Mouse (Mus musculus) stomach, postnatal 0 days (tissue): ENCODE results near the gene Kif28. TPM values are rescaled to one million over a fixed set of nuclear protein-coding genes. Genes with fewer than 3 reads are reported as not detected.
"Not testable (repeated sequence)": the region's sequence is repeated elsewhere in the genome, so short reads cannot be mapped to it uniquely, and the experiment has no call there.

Experiments used
- ATAC-seq: fragments of 200-750 bp; cut with Nextera tagmentation; 2 replicates; pipeline ENCODE4 v1.8.0; 2017; ENCODE audit not compliant: low FRiP score, low TSS enrichment
- DNase-seq: peaks from one replicate; pipeline ENCODE4 v3.0.0-alpha.2; 2016; ENCODE audit warnings: low spot score
- H3K27ac ChIP-seq: fragments of 300-500 bp; sonication (generic); replicated peaks from 2 replicates; pipeline ENCODE4 v1.5.1; 2014; ENCODE audit warnings: mild to moderate bottlenecking, control low read depth
- H3K27me3 ChIP-seq: fragments of 300-500 bp; sonication (generic); 2 replicates; pipeline ENCODE4 v1.6.1; 2014; ENCODE audit warnings: low read length; ENCODE audit not compliant: control insufficient read depth, insufficient read depth
- H3K36me3 ChIP-seq: fragments of 300-500 bp; sonication (generic); 2 replicates; pipeline ENCODE4 v1.6.1; 2014; ENCODE audit warnings: low read length, mixed read lengths; ENCODE audit not compliant: control insufficient read depth, insufficient read depth
- H3K4me1 ChIP-seq: fragments of 300-500 bp; sonication (generic); replicated peaks from 2 replicates; pipeline ENCODE4 v1.6.1; 2014; ENCODE audit warnings: antibody characterized with exemption; ENCODE audit not compliant: control insufficient read depth, insufficient read depth
- H3K4me2 ChIP-seq: fragments of 300-500 bp; sonication (generic); replicated peaks from 2 replicates; pipeline ENCODE4 v1.6.1; 2014; ENCODE audit warnings: low read depth, mild to moderate bottlenecking, control low read depth, moderate library complexity
- H3K4me3 ChIP-seq: fragments of 300-500 bp; sonication (generic); 2 replicates; pipeline ENCODE4 v1.5.1; 2014; ENCODE audit warnings: low read depth, low read length, control low read depth
- H3K9ac ChIP-seq: fragments of 300-500 bp; sonication (generic); 2 replicates; pipeline ENCODE4 v1.6.1; 2014; ENCODE audit warnings: mild to moderate bottlenecking, low read length, control low read depth, mixed read lengths
- H3K9me3 ChIP-seq: fragments of 300-500 bp; sonication (generic); 2 replicates; pipeline ENCODE4 v1.6.1; 2016; ENCODE audit warnings: low read length; ENCODE audit not compliant: control insufficient read depth
- CTCF ChIP-seq: IDR thresholded peaks from 2 replicates; pipeline ENCODE4 v1.5.1; 2016; ENCODE audit warnings: antibody characterized with exemption, low read depth, mild to moderate bottlenecking, moderate library complexity
- EP300 ChIP-seq: optimal IDR thresholded peaks from 2 replicates; pipeline ENCODE3; 2016; ENCODE audit warnings: antibody characterized with exemption
- WGBS: fragments of 180-500 bp; shearing (Covaris S2); extraction: QIAGEN DNeasy Blood & Tissue Kit; methylation state at CpG from one replicate; pipeline ENCODE4 v1.1.7; 2014; 5-methylcytosine and 5-hydroxymethylcytosine counted together
- polyA plus RNA-seq: library from polyadenylated mRNA; unstranded; fragments of >200 nt; fragmentation: Nextera tagmentation; extraction: Ambion mirVana; gene quantifications from 2 replicates; pipeline ENCODE4 v1.2.1, GENCODE M21; 2015

Gene Kif28
- polyA plus RNA-seq, 1 experiment from 2014 or later = not detected

- DNase-seq (no peak), ATAC-seq (no peak)
- H3K36me3 ChIP-seq = no peaks in the 10 kb centered on the region
- H3K9ac ChIP-seq = no peak overlapping the region
- no peak overlapping the region for H3K4me2 ChIP-seq
- TF ChIP-seq EP300 (no peak), CTCF (no peak)
- no peak overlapping the region for H3K4me3 ChIP-seq
- no peak overlapping the region for H3K27ac ChIP-seq
- H3K9me3 ChIP-seq = no peaks in the 10 kb centered on the region
- no peaks in the 10 kb centered on the region for H3K4me1 ChIP-seq
- no peaks in the 10 kb centered on the region for H3K27me3 ChIP-seq
- WGBS = 65% methylated on average over 4 of the region's 4 CpGs
Observed at GRCm38 (mm10) chr1:179650284-179650683, 94.8 kb downstream of the Kif28 start.

GRCm38 (mm10) chr1:179649324-179649723 is 95.7 kb downstream of the Kif28 start:
- DNase-seq (no peak), ATAC-seq (no peak)
- no peak overlapping the region for H3K4me3 ChIP-seq
- no peak overlapping the region for H3K27ac ChIP-seq
- H3K4me1 ChIP-seq = no peaks in the 10 kb centered on the region
- H3K27me3 ChIP-seq = no peaks in the 10 kb centered on the region
- H3K9me3 ChIP-seq = no peaks in the 10 kb centered on the region
- no peak overlapping the region for H3K4me2 ChIP-seq
- H3K36me3 ChIP-seq = no peaks in the 10 kb centered on the region
- H3K9ac ChIP-seq = no peak overlapping the region
- 77% methylated on average over 3 of the region's 3 CpGs for WGBS
- TF ChIP-seq EP300 = no peak
- no peak for TF ChIP-seq CTCF

- not testable (repeated sequence) for H3K4me1 ChIP-seq, H3K4me3 ChIP-seq
- WGBS = 66% methylated on average over 4 of the region's 5 CpGs
Observed at GRCm38 (mm10) chr1:179648678-179649077, 96.4 kb downstream of the Kif28 start.

GRCm38 (mm10) chr1:179645980-179646268 is 99.1 kb downstream of the Kif28 start:
- whole genome bisulfite sequencing = 17% methylated on average over 4 of the region's 4 CpGs
- H3K4me2 ChIP-seq = peak overlapping the region; percentile 42
- no peak overlapping the region for H3K9ac ChIP-seq
- no peak overlapping the region for H3K27ac ChIP-seq
- DNase-seq (no peak), ATAC-seq (no peak; the same call in 1 of the 2 replicates)
- no peaks in the 10 kb centered on the region for H3K9me3 ChIP-seq
- H3K4me3 ChIP-seq = no peak overlapping the region
- no peaks in the 10 kb centered on the region for H3K4me1 ChIP-seq
- H3K27me3 ChIP-seq = no peaks in the 10 kb centered on the region
- H3K36me3 ChIP-seq = no peaks in the 10 kb centered on the region
- TF ChIP-seq EP300 (no peak), CTCF (no peak)

More at GRCm38 (mm10) chr1:179648678-179649077, 96.4 kb downstream of the Kif28 start:
- not testable (repeated sequence) for H3K27ac ChIP-seq, H3K4me2 ChIP-seq, H3K36me3 ChIP-seq, H3K9me3 ChIP-seq, H3K27me3 ChIP-seq, H3K9ac ChIP-seq, ATAC-seq, DNase-seq

Other genes starting within 250 kb of the Kif28 start
- gene Smyd3, start 227.2 kb downstream of the Kif28 start, polyA plus RNA-seq = 10.5 and 12.1 TPM in 2 replicates
- gene Tfb2m, start 199.0 kb downstream of the Kif28 start, polyA plus RNA-seq = 28.7 and 31.6 TPM in 2 replicates
- gene Cnst, start 198.9 kb downstream of the Kif28 start, polyA plus RNA-seq = 8.8 and 9.9 TPM in 2 replicates
- gene Sccpdh, start 77.1 kb downstream of the Kif28 start, polyA plus RNA-seq = 39.0 and 41.3 TPM in 2 replicates
- 0.10 TPM in 1 of 2 replicates, not detected in the other for gene Gm10518, start 58.1 kb upstream of the Kif28 start, polyA plus RNA-seq
- 7.0 and 7.8 TPM in 2 replicates for gene Ahctf1, start 58.4 kb upstream of the Kif28 start, polyA plus RNA-seq
- gene Cdc42bpa, start 215.2 kb upstream of the Kif28 start, polyA plus RNA-seq = 8.0 and 8.8 TPM in 2 replicates